In the genomic region with DNA sequence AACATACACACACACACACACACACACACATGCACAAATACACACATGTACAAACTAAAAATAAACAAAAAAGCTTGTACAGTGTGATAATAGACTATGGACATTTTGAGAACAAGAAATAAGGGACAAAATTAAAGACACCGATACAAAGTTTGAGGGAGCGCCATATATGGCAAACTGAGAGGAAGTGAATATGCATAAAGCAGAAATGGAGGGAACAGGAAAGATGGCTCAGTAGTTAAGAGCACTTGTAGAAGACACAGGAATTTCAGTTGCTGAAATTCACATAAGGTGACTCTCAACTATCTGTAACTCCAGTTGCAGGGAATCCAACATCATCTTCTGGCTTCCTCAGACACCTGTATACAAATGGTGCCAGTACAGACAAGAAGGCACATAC, we compare ENCODE assay signal across 19 mouse cellular contexts.
DNase-seq lines count a peak whose midpoint lies in the region; ATAC-seq and TF ChIP-seq lines count a peak whose summit lies in the region.
"Had no signal": no experiment of that assay in that cellular context is flagged by ENCODE, and none has a peak within 500 bp of the region (broad histone marks: within the 10 kb centered on the region; RNA-seq: fewer than 3 reads in every experiment).

No protein-coding gene starts in this region.

- no peak for TF ChIP-seq POLR2A in thymus, adult 2 months (IDR thresholded peaks at IDR 0.05; ENCODE audit: control insufficient read depth, extremely low read depth, insufficient read depth, low read length, poor library complexity)

- no peaks in the 10 kb centered on the region for H3K27me3 ChIP-seq in thymus, adult 2 months (ENCODE audit: control insufficient read depth, insufficient read depth, low read length)
- H3K27me3 ChIP-seq: embryonic facial prominence, embryonic 12.5 days; forebrain, embryonic 13.5 days; forebrain, embryonic 15.5 days had no signal

- intact Hi-C loops in left cerebral cortex, adult 2 months (cut with DNase I) = no loop called here

- no peak overlapping the region for H3K27ac ChIP-seq in left cerebral cortex, adult 2 months
- H3K27ac ChIP-seq in thymus, adult 2 months (ENCODE audit: control insufficient read depth, insufficient read depth, low read length) = no peak overlapping the region
- H3K27ac ChIP-seq: embryonic facial prominence, embryonic 10.5 days; embryonic facial prominence, embryonic 12.5 days; forebrain, embryonic 13.5 days; forebrain, embryonic 15.5 days had no signal

- H3K36me3 ChIP-seq in thymus, adult 2 months (ENCODE audit: control insufficient read depth, insufficient read depth, low read length) = no peaks in the 10 kb centered on the region
- H3K36me3 ChIP-seq: embryonic facial prominence, embryonic 10.5 days; embryonic facial prominence, embryonic 12.5 days; forebrain, embryonic 15.5 days had no signal

- no peak overlapping the region for H3K4me3 ChIP-seq in left cerebral cortex, adult 2 months
- no peak overlapping the region for H3K4me3 ChIP-seq in thymus, adult 2 months (ENCODE audit: control insufficient read depth, insufficient read depth, low read length)
- H3K4me3 ChIP-seq: embryonic facial prominence, embryonic 10.5 days; embryonic facial prominence, embryonic 12.5 days; forebrain, embryonic 13.5 days; forebrain, embryonic 15.5 days had no signal

- WGBS in thymus, adult 2 months = 75% methylated on average over 2 of the region's 2 CpGs

- no peaks in the 10 kb centered on the region for H3K4me1 ChIP-seq in thymus, adult 2 months (replicated peaks; ENCODE audit: control insufficient read depth, insufficient read depth, low read length)
- H3K4me1 ChIP-seq: embryonic facial prominence, embryonic 12.5 days; forebrain, embryonic 13.5 days; forebrain, embryonic 15.5 days had no signal

- DNase-seq in T-cell, adult 2 months (ENCODE audit: low spot score) = no peak
- DNase-seq in left cerebral cortex, adult 2 months (ENCODE audit: extremely low spot score in 1 of 2, low spot score in 2 of 2) = no peak
- DNase-seq in thymus, adult 2 months = no peak
- DNase-seq: adrenal gland, adult 8-10 months; adrenal gland, postnatal 14 days; cerebellum, adult 11 months; cerebellum, adult 18-20 months; cerebellum, adult 8-10 months; cerebellum, adult 9-11 months; cerebellum, postnatal 14 days; cerebellum, postnatal 36 days; forebrain, postnatal 0 days had no signal

- ATAC-seq in granulocyte monocyte progenitor cell, adult 5-6 weeks (replicated peaks; ENCODE audit: poor library complexity, severe bottlenecking) = peak; percentile 70
- ATAC-seq in megakaryocyte progenitor cell, adult 5-6 weeks (replicated peaks; ENCODE audit: poor library complexity) = peak; percentile 54
- ATAC-seq: activated CD4-positive, CD25-positive, alpha-beta regulatory T cell, adult 4 months; forebrain, embryonic 13.5 days; forebrain, embryonic 15.5 days; forebrain, postnatal 0 days had no signal

- no peak for TF ChIP-seq CTCF in left cerebral cortex, adult 2 months (IDR thresholded peaks at IDR 0.05)
- TF ChIP-seq CTCF in thymus, adult 2 months (IDR thresholded peaks at IDR 0.05; ENCODE audit: borderline replicate concordance, control insufficient read depth, extremely low read depth, insufficient read depth, low read length, poor library complexity) = no peak
